Mouse (Mus musculus) lung, postnatal 25 days (tissue): Measurements from ENCODE around the gene Adamtsl1.

Source experiments
- DNase-seq: peaks from one replicate; pipeline ENCODE4 v3.0.0; 2022; ENCODE audit warnings: low spot score

The Adamtsl1 gene

GRCm38 (mm10) chr4:85932129-85932528 is 418.2 kb downstream of the Adamtsl1 start:
- DNase-seq: no peak

DNA sequence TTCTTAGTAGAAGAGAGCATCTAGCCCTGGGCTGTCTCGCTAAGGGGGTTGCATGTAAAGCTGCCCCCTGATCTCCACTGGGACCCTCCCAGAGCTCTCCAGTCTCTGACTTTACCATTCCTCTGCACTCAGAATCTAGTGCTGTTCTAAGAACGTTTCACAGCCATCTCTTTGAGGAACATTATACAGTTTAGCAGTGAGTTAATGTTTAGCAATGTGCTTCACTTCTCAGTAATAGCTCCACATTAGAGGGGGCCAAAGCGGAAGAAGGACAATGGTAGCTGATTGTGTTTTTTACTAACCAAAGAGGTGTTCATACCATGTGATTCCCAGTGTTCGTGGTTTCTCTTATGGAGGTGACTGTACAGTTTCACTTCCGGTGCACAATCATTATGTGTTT is 425.5 kb downstream of the Adamtsl1 start:
- no peak for DNase-seq

GRCm38 (mm10) chr4:85941857-85942256 is 427.9 kb downstream of the Adamtsl1 start:
- no peak for DNase-seq

GRCm38 (mm10) chr4:85953590-85953989 is 439.6 kb downstream of the Adamtsl1 start:
- DNase-seq: no peak

GRCm38 (mm10) chr4:85955387-85955786 is 441.4 kb downstream of the Adamtsl1 start:
- DNase-seq: no peak

DNA sequence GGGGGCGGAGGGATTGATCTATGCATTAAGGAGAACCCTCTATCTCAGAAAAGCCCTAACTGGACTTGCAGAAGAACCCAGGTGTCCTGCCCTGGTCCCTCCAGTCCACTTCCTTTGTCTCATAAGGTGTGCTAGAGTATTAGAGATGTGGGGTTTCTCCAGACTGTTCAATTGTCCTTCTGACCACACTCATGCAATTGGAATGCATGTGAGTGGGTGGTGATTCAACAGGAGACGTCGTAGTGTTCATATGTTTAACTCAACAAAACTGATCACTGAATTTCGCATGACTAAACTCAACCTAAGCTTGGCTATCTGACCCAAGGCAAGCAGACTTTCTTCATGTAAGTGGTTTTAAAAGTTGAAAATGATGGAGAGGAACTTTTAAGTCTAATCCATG is 443.3 kb downstream of the Adamtsl1 start:
- no peak for DNase-seq

DNA sequence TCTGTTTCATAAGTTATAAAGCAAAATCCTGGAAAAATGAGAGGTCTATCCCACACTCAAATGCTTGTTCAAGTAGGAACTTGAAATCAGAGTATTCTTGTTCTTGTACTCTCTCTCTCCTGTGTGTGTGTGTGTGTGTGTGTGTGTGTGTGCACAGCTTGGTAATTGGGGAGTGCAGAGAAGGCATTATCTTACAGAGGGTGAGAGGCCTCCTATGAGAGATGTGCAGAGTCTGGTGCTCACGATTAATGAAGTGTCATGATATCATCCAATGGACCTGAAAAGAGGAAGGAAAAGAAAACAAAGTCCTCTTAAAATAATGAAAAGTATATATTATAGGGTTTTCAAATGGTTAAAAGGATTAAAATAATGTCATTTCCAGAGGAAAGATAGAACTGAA is 443.9 kb downstream of the Adamtsl1 start:
- DNase-seq: no peak

GRCm38 (mm10) chr4:85959019-85959418 is 445.0 kb downstream of the Adamtsl1 start:
- DNase-seq: no peak

DNA sequence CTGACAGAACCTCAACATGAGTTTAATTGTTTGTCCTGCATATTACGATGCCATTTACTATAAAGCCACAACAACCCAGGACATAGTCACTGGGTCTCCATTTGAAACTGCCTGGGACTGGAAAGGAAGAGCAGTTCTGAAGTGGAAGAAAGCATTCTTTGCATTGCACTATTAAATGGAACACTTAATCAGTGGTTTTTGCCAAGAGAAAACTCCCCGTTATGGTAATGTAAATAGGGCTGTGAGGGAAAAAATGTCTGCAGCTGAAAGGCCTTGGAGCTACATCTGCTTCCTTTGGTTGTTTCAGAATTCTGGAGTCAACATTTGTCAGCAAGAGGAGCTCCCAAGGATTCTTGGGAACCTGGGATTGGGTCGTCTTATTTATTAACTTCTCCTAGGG is 462.2 kb downstream of the Adamtsl1 start:
- DNase-seq: no peak

DNA sequence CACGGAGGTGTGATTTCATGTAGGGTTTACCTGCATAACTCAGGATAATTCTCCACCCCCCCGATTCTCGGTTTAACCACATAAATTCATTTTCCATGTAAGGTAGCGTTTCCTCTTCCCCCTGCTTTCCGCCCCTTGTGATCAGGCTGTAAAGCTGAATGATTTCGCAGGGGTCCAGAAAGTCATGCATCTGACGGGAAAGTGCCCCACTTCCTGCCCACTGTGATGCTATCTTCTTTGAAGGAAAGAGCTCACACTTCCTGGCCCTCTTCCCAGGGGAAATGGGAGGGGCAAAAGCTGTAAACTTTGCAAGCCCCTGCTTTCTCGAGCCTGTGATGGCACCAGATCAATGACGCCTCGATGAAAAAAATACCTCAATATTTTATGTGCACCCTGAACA is 465.2 kb downstream of the Adamtsl1 start:
- no peak for DNase-seq

- no peak for DNase-seq
Observed at GRCm38 (mm10) chr4:86006596-86006995, 492.6 kb downstream of the Adamtsl1 start.

DNA sequence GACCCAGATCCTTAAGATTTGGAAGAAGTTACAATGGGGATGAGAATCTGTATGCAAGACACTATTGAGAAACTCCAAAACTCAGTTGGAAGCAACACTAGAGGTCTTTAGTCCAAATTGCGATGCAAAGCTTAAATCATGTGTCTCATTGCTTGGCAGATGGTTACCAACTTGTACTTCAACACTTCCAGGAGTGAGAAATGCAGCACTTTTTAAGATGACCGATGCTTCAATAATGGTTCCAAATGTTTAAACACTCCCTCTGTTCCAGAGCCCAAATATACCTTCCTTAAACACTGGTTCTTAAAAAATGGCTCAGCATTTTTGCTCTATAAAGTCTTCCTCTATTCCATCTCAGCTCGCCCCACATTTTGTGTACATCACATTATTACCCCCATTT is 499.7 kb downstream of the Adamtsl1 start:
- no peak for DNase-seq

- no peak for DNase-seq
Observed at GRCm38 (mm10) chr4:86018928-86019327, 505.0 kb downstream of the Adamtsl1 start.

DNA sequence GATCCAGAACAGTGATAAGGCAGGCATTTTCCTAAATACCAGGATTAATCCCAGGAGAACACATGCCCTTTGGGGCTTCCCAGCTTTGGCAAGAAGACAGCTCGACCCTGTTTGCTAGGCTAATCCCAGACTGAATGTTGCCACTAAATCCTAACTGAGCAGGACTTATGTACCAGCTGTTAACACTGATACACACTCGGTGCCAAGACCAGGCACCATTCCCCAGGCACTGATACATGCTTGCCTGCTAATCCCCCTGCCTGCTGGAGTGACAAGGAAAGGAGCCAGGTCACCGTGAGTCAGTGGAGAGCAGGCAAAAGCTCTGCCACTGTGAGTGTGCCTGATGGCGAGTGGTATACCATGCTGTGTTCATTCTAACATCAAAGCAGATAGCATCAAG is 505.6 kb downstream of the Adamtsl1 start:
- DNase-seq: no peak

- no peak for DNase-seq
Observed at GRCm38 (mm10) chr4:86020372-86021090, 506.6 kb downstream of the Adamtsl1 start.

DNA sequence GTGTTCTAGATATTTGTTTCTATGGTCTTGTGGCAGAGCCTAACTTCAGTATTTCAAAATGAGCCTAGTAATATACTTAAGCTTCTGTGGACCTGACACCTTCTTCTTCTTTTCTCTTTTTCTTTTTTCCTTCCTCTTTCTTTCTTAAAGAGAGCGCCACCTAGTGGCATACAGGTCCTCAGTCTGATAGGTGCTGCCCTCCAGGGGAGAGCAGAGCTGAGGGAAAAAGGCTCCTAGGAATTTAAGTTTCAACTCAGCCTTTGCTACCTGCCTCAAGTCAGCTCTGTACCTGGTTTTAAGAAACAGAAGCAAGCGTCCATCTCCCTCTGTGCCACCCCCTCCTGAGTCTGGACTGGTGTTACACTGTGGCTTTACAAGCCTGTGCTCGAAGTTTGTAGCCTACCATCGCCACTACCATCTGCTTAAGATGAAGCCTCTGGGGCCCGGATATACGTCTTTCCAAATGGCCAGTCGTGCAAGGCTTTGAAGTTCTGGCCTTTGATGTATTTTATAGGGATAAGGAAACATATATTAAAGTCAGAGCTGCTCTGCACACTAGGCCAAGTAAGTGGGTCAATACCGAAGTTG is 510.7 kb downstream of the Adamtsl1 start:
- peak; percentile 36 for DNase-seq

DNA sequence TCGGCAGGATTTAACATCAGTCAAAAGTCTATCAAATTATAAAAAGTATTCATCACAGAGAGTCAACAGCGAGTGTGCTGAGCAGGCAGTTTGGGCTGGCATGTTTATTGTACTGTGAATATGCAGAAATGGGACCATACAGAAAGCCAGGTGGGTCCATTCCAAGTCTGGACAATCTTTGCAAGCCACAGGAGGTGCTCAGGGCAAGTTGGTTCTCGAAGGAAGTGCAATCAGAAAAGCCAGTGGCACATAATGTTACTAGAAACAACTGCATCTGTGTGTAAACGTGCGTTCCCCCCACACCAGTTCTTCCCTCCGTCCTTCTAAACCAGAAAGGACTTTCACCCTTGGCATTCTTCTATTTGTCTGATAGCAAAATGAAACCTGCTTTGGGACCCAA is 515.5 kb downstream of the Adamtsl1 start:
- no peak for DNase-seq

DNA sequence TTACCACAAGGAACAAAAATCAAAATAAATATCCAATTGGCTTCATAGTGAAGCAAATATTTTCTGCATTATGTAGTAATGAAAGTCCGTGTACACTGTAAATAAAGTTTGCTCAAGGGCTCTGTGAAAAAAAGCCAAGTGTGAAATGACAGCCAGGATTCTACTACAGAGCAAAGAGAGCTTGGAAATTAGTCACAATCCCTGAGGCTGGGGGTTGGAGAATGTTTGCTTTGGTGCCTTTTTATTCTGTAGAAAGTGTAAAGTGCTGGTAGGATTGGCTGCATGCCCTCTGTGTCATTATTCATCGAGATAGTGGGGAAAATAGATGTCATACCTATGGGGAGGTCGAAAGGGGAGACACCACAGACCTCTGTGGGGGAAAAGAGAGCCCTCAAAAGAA is 516.2 kb downstream of the Adamtsl1 start:
- DNase-seq: peak; percentile 49

DNA sequence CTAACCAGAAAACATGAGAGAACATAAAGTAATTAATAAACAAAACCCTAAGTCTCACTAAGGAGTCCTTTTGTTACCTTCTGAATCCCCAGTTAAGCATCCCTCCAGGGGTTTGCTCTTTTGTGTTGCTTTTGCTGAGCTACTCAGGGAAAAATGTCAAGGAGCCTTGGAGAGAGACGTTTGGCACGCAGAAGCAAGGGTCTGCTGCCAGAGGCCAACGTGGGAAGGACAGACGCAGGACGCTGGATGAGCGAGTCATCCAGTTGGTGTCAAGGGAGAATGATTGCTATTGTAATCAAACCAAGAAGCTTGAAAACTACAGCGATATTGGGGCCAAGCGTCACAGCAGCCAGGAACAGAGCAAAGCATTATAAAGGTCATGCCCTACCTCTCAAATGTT is 517.1 kb downstream of the Adamtsl1 start:
- peak; percentile 16 for DNase-seq

GRCm38 (mm10) chr4:86040921-86041320 is 526.9 kb downstream of the Adamtsl1 start:
- DNase-seq: no peak

DNA sequence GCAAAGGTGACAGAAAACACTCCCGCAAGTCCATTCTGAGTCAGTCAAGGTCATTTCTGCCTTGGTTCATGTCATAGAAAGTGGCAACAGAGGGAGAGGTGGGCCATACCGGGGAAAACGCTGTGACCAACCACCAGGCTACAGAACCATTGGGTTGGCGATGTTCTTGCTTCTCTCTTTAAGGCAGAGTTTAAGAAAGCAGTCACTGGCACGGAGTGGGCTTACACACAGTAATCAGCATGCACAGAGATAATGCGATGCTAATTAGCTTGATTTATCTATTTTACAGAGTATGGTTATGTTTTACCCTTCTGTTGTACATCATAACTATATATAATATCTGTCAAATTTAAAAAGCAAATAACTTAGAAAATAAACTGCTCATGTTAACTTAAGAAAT is 531.5 kb downstream of the Adamtsl1 start:
- no peak for DNase-seq

GRCm38 (mm10) chr4:86045876-86046275 is 531.9 kb downstream of the Adamtsl1 start:
- no peak for DNase-seq

GRCm38 (mm10) chr4:86046881-86047280 is 532.9 kb downstream of the Adamtsl1 start:
- peak; percentile 32 for DNase-seq
